Mouse (Mus musculus): ENCODE results near the gene Rpl23a. TPM values are rescaled to one million over a fixed set of nuclear protein-coding genes. Genes with fewer than 3 reads are reported as not detected.
A peak's percentile ranks its signal among the peaks of the same experiment; 100 is the strongest.

Rpl23a gene
- total and polyA plus RNA-seq, 3 experiments, result 1,695 to 2,502 (median 2,130) TPM

DNA sequence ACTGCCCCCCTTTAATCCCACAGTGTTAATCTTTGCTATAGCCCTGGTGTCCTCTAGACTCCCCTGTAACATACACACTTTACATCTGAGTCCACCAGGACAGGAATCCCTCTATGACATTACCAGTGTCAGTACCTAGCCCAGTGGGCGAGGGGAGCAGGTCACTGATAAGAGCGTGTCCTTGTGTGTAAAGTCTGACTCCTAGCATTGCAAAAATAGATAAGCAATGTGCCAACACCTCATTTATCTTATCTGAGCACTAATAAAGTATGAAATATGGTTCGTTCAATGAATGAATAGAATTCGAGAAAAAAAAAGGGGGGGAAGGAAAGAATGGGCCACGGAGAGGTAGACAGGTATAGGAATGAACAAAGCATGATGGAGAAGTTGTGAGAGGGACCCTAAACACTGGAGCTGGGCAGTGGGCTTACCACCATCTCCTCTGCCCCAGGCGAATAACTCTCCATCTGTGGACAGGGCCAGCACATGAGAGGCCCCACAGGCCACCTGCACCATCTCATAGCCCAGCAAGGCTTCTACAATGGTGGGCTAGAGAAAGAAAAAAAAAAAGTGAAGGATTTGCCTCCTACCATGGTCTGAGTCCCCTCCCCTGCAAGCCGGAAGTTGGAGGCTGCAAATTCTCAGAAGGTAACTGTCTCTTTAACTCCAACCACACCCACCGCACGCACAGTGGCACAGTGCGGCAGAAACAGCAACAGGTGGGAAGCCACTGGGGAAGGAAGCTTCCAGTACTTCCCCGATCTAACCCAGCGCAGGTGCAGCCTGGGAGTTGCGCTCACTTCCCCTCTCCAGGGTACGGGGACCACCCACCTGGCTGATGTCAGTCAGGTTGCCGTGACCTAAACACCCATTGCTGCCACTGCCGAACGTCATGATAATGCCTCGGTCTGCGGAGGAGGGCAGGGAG, 14.6 kb downstream of the Rpl23a start:
- Histone ChIP-seq H3K36me3 (replicated peaks) (peaks cover 45% of the 10 kb centered on the region), H3K27me3 (ENCODE audit: insufficient read depth, low read length) (no peaks in the 10 kb centered on the region), H3K4me3 (ENCODE audit: low read depth, low read length) (peak overlapping the region; percentile 71), H3K4me1 (ENCODE audit: insufficient read depth, low read depth, low read length) (peaks cover 86% of the 10 kb centered on the region), H3K9me3 (replicated peaks) (0 out of 2 replicates have a peak, but pooled peaks cover 2% of the 10 kb centered on the region)
- ATAC-seq (ENCODE audit: extremely low read depth, insufficient number of reproducible peaks, low FRiP score, poor library complexity, severe bottlenecking), result peak; percentile 73
- TF ChIP-seq TAL1 (conservative IDR thresholded peaks at IDR 0.05; ENCODE audit: low read depth, low read length), result peak; percentile 90
- 0 out of 2 replicates have a peak, but pooled peaks have one; percentile 20 for TF ChIP-seq GATA2 (IDR thresholded peaks at IDR 0.05; ENCODE audit: borderline replicate concordance, low read depth, low read length)
- no peak for TF ChIP-seq CTCF (IDR thresholded peaks at IDR 0.05; ENCODE audit: low read depth, low read length)
- peak; percentile 80 for DNase-seq (ENCODE audit: low spot score)

DNA sequence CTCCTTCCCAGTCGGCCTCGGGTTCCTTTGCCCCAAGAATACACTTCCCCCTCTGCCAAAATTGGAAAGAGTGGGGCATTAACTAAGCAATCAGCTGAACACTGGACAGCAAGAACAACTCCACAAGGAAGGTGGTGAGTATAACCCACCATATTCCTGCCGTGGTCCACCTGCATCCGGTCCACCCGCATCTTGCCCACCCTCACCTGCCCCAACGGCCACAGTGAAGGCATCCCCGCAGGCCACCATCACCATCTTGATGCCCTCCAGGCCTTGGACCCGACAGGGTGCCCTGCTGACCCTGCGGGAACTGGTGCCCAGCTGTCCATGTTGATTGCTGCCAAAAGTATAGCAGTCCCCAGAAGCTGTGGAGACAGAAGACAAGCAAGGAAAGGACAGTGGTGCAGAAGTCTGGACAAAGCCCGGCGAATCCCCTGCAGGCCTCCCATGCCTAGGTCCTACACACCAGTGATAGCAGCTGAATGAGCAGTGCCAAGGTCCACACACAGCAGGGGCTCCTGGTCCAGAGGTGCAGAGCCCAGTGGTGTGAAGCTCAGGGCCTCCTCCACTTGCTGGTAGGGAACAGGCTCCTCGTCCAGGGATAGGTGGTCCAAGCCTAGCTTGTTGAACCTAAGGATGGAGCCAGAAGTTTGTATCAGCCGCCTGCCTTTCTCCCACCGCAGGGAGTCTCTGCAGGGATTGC, 16.0 kb downstream of the Rpl23a start:
- DNase-seq (ENCODE audit: low spot score) (no peak), ATAC-seq (ENCODE audit: extremely low read depth, insufficient number of reproducible peaks, low FRiP score, poor library complexity, severe bottlenecking) (no peak)
- H3K4me3 ChIP-seq (ENCODE audit: low read depth, low read length), result peak overlapping the region; percentile 49; the same call in 1 of the 2 replicates
- TF ChIP-seq CTCF (IDR thresholded peaks at IDR 0.05; ENCODE audit: low read depth, low read length) (no peak), GATA2 (IDR thresholded peaks at IDR 0.05; ENCODE audit: borderline replicate concordance, low read depth, low read length) (no peak), GATA1 (IDR thresholded peaks at IDR 0.05; ENCODE audit: borderline replicate concordance, low read length) (no peak), POLR2AphosphoS5 (IDR thresholded peaks at IDR 0.05; ENCODE audit: insufficient replicate concordance, low read depth, low read length) (no peak), TAL1 (conservative IDR thresholded peaks at IDR 0.05; ENCODE audit: low read depth, low read length) (no peak)
- H3K27me3 ChIP-seq (ENCODE audit: insufficient read depth, low read length), result no peaks in the 10 kb centered on the region
- H3K4me1 ChIP-seq (ENCODE audit: insufficient read depth, low read depth, low read length), result peaks cover 93% of the 10 kb centered on the region
- H3K9me3 ChIP-seq (replicated peaks), result 0 out of 2 replicates have a peak, but pooled peaks cover 2% of the 10 kb centered on the region
- peaks cover 51% of the 10 kb centered on the region for H3K36me3 ChIP-seq (replicated peaks)

DNA sequence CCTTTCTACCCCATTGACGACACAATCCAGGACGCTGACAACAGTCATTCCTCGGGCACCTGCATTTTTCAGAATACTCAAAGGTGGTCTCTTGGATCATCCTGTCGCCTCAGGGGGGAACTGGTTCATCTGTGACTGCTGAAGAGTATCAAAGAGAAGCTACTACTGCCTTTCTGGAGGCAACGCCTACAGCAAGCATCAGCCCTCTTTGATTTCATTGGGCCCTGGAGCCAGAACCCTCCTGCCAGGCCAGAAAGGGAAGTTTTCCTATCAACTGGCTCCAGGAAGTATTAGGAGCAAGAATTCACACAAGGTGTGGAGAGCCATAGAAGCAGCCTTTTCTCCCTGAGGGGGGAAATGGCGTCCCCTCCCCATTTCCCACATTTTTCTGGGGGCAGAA, 16.7 kb downstream of the Rpl23a start:
- DNase-seq (ENCODE audit: low spot score), result no peak
- Histone ChIP-seq H3K4me1 (ENCODE audit: insufficient read depth, low read depth, low read length) (peaks cover 91% of the 10 kb centered on the region), H3K9me3 (replicated peaks) (0 out of 2 replicates have a peak, but pooled peaks cover 2% of the 10 kb centered on the region), H3K27me3 (ENCODE audit: insufficient read depth, low read length) (no peaks in the 10 kb centered on the region), H3K36me3 (replicated peaks) (peaks cover 51% of the 10 kb centered on the region), H3K4me3 (ENCODE audit: low read depth, low read length) (no peak overlapping the region; the same call in 1 of the 2 replicates)
- no peak for ATAC-seq (ENCODE audit: extremely low read depth, insufficient number of reproducible peaks, low FRiP score, poor library complexity, severe bottlenecking)
- TF ChIP-seq GATA1 (IDR thresholded peaks at IDR 0.05; ENCODE audit: borderline replicate concordance, low read length), result no peak
- TF ChIP-seq GATA2 (IDR thresholded peaks at IDR 0.05; ENCODE audit: borderline replicate concordance, low read depth, low read length), result no peak
- no peak for TF ChIP-seq POLR2AphosphoS5 (IDR thresholded peaks at IDR 0.05; ENCODE audit: insufficient replicate concordance, low read depth, low read length)
- no peak for TF ChIP-seq CTCF (IDR thresholded peaks at IDR 0.05; ENCODE audit: low read depth, low read length)
- no peak for TF ChIP-seq TAL1 (conservative IDR thresholded peaks at IDR 0.05; ENCODE audit: low read depth, low read length)

DNA sequence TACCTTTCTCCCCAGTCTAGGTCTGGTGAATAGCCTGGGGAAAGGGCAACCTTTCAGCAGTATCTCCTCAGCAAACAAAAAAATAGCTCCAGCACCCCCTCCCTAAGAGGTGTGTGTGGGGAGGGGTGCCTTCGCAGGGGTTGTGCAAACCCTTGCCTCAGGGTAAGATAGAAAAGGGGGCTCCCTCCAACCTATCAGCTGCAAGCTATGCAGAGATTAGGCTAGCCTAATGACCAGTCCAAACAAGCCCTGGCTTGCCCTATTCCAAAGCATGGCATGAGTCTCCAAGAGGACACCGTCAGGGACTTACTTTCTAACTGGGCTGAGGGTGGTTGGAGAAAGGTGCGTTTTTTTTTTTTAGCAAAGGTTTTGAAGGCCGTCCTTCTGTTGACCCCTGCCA, 17.2 kb downstream of the Rpl23a start:
- H3K9me3 ChIP-seq (replicated peaks), result 0 out of 2 replicates have a peak, but pooled peaks cover 2% of the 10 kb centered on the region
- no peaks in the 10 kb centered on the region for H3K27me3 ChIP-seq (ENCODE audit: insufficient read depth, low read length)
- H3K36me3 ChIP-seq (replicated peaks), result peaks cover 54% of the 10 kb centered on the region
- peaks cover 92% of the 10 kb centered on the region for H3K4me1 ChIP-seq (ENCODE audit: insufficient read depth, low read depth, low read length)
- DNase-seq (ENCODE audit: low spot score) (no peak), ATAC-seq (ENCODE audit: extremely low read depth, insufficient number of reproducible peaks, low FRiP score, poor library complexity, severe bottlenecking) (no peak)
- TF ChIP-seq POLR2AphosphoS5 (IDR thresholded peaks at IDR 0.05; ENCODE audit: insufficient replicate concordance, low read depth, low read length) (no peak), GATA1 (IDR thresholded peaks at IDR 0.05; ENCODE audit: borderline replicate concordance, low read length) (no peak)
- peak overlapping the region; percentile 86; the same call in 1 of the 2 replicates for H3K4me3 ChIP-seq (ENCODE audit: low read depth, low read length)

DNA sequence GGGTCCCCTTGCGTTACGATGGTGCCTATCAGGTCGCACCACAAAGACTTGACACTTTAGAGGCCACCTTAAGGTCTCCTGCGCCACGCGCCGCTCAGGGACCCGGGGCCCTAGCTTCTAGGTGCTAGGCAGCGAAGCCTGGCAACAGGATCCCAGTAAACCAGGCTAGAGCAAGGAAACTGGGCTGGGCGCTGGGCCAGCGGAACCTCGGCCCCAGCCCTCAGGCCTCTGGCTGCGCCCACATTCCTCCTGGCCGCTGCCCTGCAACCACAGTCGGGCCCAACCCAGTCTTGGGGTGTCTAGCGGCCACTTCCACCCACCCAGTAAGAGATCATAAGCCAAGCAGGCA, 17.6 kb downstream of the Rpl23a start:
- Histone ChIP-seq H3K36me3 (replicated peaks) (peaks cover 54% of the 10 kb centered on the region), H3K27me3 (ENCODE audit: insufficient read depth, low read length) (no peaks in the 10 kb centered on the region), H3K4me1 (ENCODE audit: insufficient read depth, low read depth, low read length) (peaks cover 92% of the 10 kb centered on the region), H3K9me3 (replicated peaks) (no peaks in the 10 kb centered on the region), H3K4me3 (ENCODE audit: low read depth, low read length) (peak overlapping the region; percentile 86)
- no peak for ATAC-seq (ENCODE audit: extremely low read depth, insufficient number of reproducible peaks, low FRiP score, poor library complexity, severe bottlenecking)
- TF ChIP-seq POLR2AphosphoS5 (IDR thresholded peaks at IDR 0.05; ENCODE audit: insufficient replicate concordance, low read depth, low read length), result no peak
- no peak for TF ChIP-seq GATA2 (IDR thresholded peaks at IDR 0.05; ENCODE audit: borderline replicate concordance, low read depth, low read length)
- TF ChIP-seq TAL1 (conservative IDR thresholded peaks at IDR 0.05; ENCODE audit: low read depth, low read length), result no peak
- TF ChIP-seq GATA1 (IDR thresholded peaks at IDR 0.05; ENCODE audit: borderline replicate concordance, low read length), result no peak
- TF ChIP-seq CTCF (IDR thresholded peaks at IDR 0.05; ENCODE audit: low read depth, low read length), result no peak
- peak; percentile 45 for DNase-seq (ENCODE audit: low spot score)
